In the genomic region with DNA sequence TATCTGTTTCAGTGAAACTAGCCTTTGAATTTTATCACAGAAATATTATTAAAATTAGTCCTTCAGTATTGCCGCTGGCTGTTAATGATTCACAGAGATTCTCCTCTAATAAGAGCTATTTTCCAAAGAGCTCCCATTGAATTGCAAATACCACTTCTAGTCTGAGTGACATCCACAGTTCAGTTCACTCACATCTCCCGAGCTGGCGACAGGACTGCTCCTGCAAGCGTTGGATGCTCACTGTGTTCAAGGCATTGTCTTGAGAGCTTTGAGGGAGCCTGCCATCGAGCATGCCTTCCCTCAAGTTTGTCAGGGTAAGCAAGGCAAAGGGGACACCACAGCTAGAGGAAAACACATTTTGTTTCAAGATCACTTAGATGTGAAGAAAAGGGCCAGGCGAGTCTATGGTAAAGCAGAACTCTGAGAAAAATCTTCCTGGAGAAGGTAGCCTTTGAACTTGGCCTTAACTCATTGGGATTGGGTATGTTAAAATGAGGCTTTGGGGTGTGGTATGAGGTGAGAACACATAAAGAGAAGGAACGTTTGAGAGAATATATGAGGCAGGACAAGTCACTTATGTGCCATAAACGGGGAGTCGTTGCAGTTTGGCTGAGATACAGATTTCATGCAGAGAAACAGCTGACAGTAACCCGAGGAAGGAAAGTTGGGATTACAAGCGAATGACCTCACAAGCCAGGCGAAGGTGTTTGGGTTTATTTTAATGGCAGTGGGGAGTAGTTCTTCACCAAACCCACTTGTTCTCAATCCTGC, we compare ENCODE assay signal across 29 mouse cellular contexts.
DNase-seq lines count a peak whose midpoint lies in the region; ATAC-seq and TF ChIP-seq lines count a peak whose summit lies in the region.
"Had no signal": no experiment of that assay in that cellular context is flagged by ENCODE, and none has a peak within 500 bp of the region (broad histone marks: within the 10 kb centered on the region; RNA-seq: fewer than 3 reads in every experiment).

No protein-coding gene starts in this region.

- no peaks in the 10 kb centered on the region for H3K36me3 ChIP-seq in forebrain, embryonic 15.5 days
- no peaks in the 10 kb centered on the region for H3K36me3 ChIP-seq in forebrain, embryonic 10.5 days (replicated peaks)
- no peaks in the 10 kb centered on the region for H3K36me3 ChIP-seq in forebrain, postnatal 0 days (ENCODE audit: insufficient read depth)
- H3K36me3 ChIP-seq: embryonic facial prominence, embryonic 12.5 days; embryonic facial prominence, embryonic 15.5 days; heart, embryonic 12.5 days; heart, embryonic 15.5 days; hindbrain, embryonic 10.5 days; hindbrain, embryonic 13.5 days had no signal

- no peak overlapping the region for H3K9ac ChIP-seq in forebrain, embryonic 15.5 days (replicated peaks)
- 0 out of 2 replicates have a peak overlapping the region, but pooled peaks have one; percentile 18 for H3K9ac ChIP-seq in forebrain, postnatal 0 days
- H3K9ac ChIP-seq: embryonic facial prominence, embryonic 12.5 days; embryonic facial prominence, embryonic 15.5 days; heart, embryonic 12.5 days; heart, embryonic 15.5 days; hindbrain, embryonic 13.5 days had no signal

- DNase-seq in cerebellum, postnatal 10 days = peak; percentile 15 to 24
- DNase-seq in cerebellum, adult 11-12 months = no peak
- DNase-seq in forebrain, embryonic 10.5 days (ENCODE audit: extremely low spot score, low spot score) = no peak
- peak; percentile 25 for DNase-seq in brain, adult 2 months (ENCODE audit: low read depth, low spot score)
- DNase-seq in forebrain, postnatal 0 days = peak; percentile 19
- DNase-seq in layer of hippocampus, adult 18-20 months (ENCODE audit: low spot score in 2 of 2) = no peak
- DNase-seq in frontal cortex, adult 2 months (ENCODE audit: extremely low spot score in 1 of 2, low spot score in 1 of 2) = no peak
- DNase-seq: adrenal gland, postnatal 10 days; adrenal gland, postnatal 36 days; cerebellum, adult 18-20 months; cerebellum, adult 9-10 months; cerebellum, postnatal 25 days; gastrocnemius, adult 2 months; gastrocnemius, postnatal 14 days; heart, adult 11 months; heart, postnatal 10 days; heart, postnatal 36 days; kidney, adult 18-20 months had no signal

- peaks cover 13% of the 10 kb centered on the region for H3K4me1 ChIP-seq in forebrain, embryonic 15.5 days
- peaks cover 2% of the 10 kb centered on the region; the same call in 1 of the 2 replicates for H3K4me1 ChIP-seq in forebrain, embryonic 10.5 days
- peaks cover 4% of the 10 kb centered on the region; the same call in 1 of the 2 replicates for H3K4me1 ChIP-seq in forebrain, postnatal 0 days (ENCODE audit: insufficient read depth)
- H3K4me1 ChIP-seq: embryonic facial prominence, embryonic 12.5 days; embryonic facial prominence, embryonic 15.5 days; heart, embryonic 12.5 days; heart, embryonic 15.5 days; hindbrain, embryonic 13.5 days had no signal

- peak overlapping the region; percentile 39 for H3K27ac ChIP-seq in forebrain, embryonic 15.5 days (replicated peaks)
- no peak overlapping the region for H3K27ac ChIP-seq in forebrain, embryonic 10.5 days
- peak overlapping the region; percentile 24 for H3K27ac ChIP-seq in forebrain, postnatal 0 days (ENCODE audit: low read depth, low read length)
- H3K27ac ChIP-seq: embryonic facial prominence, embryonic 12.5 days; embryonic facial prominence, embryonic 15.5 days; gastrocnemius, adult 2 months; heart, embryonic 15.5 days; hindbrain, embryonic 10.5 days; hindbrain, embryonic 13.5 days had no signal

- no peak for ATAC-seq in forebrain, embryonic 15.5 days (replicated peaks)
- peak; percentile 59; the same call in 1 of the 2 replicates for ATAC-seq in forebrain, postnatal 0 days
- ATAC-seq: hindbrain, embryonic 16.5 days; inflammation-experienced regulatory T-cells, adult 6 months; intestine, embryonic 16.5 days; Patski had no signal

- no peaks in the 10 kb centered on the region for H3K9me3 ChIP-seq in forebrain, embryonic 15.5 days
- H3K9me3 ChIP-seq in forebrain, embryonic 10.5 days = no peaks in the 10 kb centered on the region
- no peaks in the 10 kb centered on the region for H3K9me3 ChIP-seq in forebrain, postnatal 0 days (ENCODE audit: low read length)
- H3K9me3 ChIP-seq: embryonic facial prominence, embryonic 12.5 days; embryonic facial prominence, embryonic 15.5 days; heart, embryonic 12.5 days; heart, embryonic 15.5 days; hindbrain, embryonic 10.5 days; hindbrain, embryonic 13.5 days had no signal

- H3K27me3 ChIP-seq in forebrain, embryonic 15.5 days = no peaks in the 10 kb centered on the region
- no peaks in the 10 kb centered on the region for H3K27me3 ChIP-seq in forebrain, embryonic 10.5 days (ENCODE audit: poor library complexity, severe bottlenecking)
- no peaks in the 10 kb centered on the region for H3K27me3 ChIP-seq in forebrain, postnatal 0 days (ENCODE audit: insufficient read depth, low read length)
- H3K27me3 ChIP-seq: embryonic facial prominence, embryonic 12.5 days; embryonic facial prominence, embryonic 15.5 days; heart, embryonic 12.5 days; heart, embryonic 15.5 days; hindbrain, embryonic 13.5 days had no signal

- TF ChIP-seq CTCF in forebrain, postnatal 0 days (IDR thresholded peaks at IDR 0.05; ENCODE audit: low read depth) = no peak

- H3K4me2 ChIP-seq in forebrain, embryonic 15.5 days (replicated peaks) = no peak overlapping the region
- no peak overlapping the region for H3K4me2 ChIP-seq in forebrain, postnatal 0 days (ENCODE audit: low read depth)
- H3K4me2 ChIP-seq: embryonic facial prominence, embryonic 12.5 days; embryonic facial prominence, embryonic 15.5 days; heart, embryonic 12.5 days; heart, embryonic 15.5 days; hindbrain, embryonic 13.5 days had no signal

- H3K4me3 ChIP-seq in forebrain, embryonic 15.5 days = no peak overlapping the region
- H3K4me3 ChIP-seq in forebrain, embryonic 10.5 days = no peak overlapping the region
- no peak overlapping the region for H3K4me3 ChIP-seq in forebrain, postnatal 0 days (ENCODE audit: low read depth, low read length)
- H3K4me3 ChIP-seq: embryonic facial prominence, embryonic 12.5 days; embryonic facial prominence, embryonic 15.5 days; gastrocnemius, adult 2 months; heart, embryonic 12.5 days; heart, embryonic 15.5 days; hindbrain, embryonic 10.5 days; hindbrain, embryonic 13.5 days had no signal

- 53% methylated on average over 12 of the region's 12 CpGs for WGBS in forebrain, embryonic 15.5 days
- WGBS in forebrain, embryonic 10.5 days = 83% methylated on average over 12 of the region's 12 CpGs
- WGBS in forebrain, postnatal 0 days = 42% methylated on average over 12 of the region's 12 CpGs

Comparison
In these comparisons a context has a peak if more than half of its experiments do, and no peak if none do; other contexts are left out.
1. DNase-seq: peak in cerebellum, postnatal 10 days (2 of 2), brain, adult 2 months (single experiment) and forebrain, postnatal 0 days (single experiment); none in cerebellum, adult 11-12 months (single experiment), forebrain, embryonic 10.5 days (single experiment), layer of hippocampus, adult 18-20 months (0 of 2) and frontal cortex, adult 2 months (0 of 2).